Mouse (Mus musculus) heart, postnatal 0 days (tissue): ENCODE results near the gene Radil. TPM values are rescaled to one million over a fixed set of nuclear protein-coding genes. Genes with fewer than 3 reads are reported as not detected.

Source experiments
- ATAC-seq: fragments of 200-750 bp; cut with Nextera tagmentation; 2 replicates; pipeline ENCODE4 v1.8.0; 2017; ENCODE audit warnings: low read depth, moderate number of reproducible peaks, moderate library complexity; ENCODE audit not compliant: insufficient read depth
- DNase-seq: peaks from one replicate; pipeline ENCODE4 v3.0.0-alpha.2; 2016; ENCODE audit warnings: low spot score
- H3K27ac ChIP-seq: fragments of 300-500 bp; sonication (generic); 2 replicates; pipeline ENCODE4 v1.5.1; 2014; ENCODE audit warnings: low read depth, mild to moderate bottlenecking
- H3K27me3 ChIP-seq: fragments of 300-500 bp; sonication (generic); 2 replicates; pipeline ENCODE4 v1.6.1; 2014; ENCODE audit warnings: low read length, mixed read lengths; ENCODE audit not compliant: control insufficient read depth, insufficient read depth
- H3K36me3 ChIP-seq: fragments of 300-500 bp; sonication (generic); replicated peaks from 2 replicates; pipeline ENCODE4 v1.6.1; 2014; ENCODE audit warnings: low read length, mixed read lengths; ENCODE audit not compliant: control insufficient read depth, insufficient read depth
- H3K4me1 ChIP-seq: fragments of 300-500 bp; sonication (generic); 2 replicates; pipeline ENCODE4 v1.6.1; 2014; ENCODE audit warnings: antibody characterized with exemption; ENCODE audit not compliant: control insufficient read depth, insufficient read depth
- H3K4me2 ChIP-seq: fragments of 300-500 bp; sonication (generic); 2 replicates; pipeline ENCODE4 v1.6.1; 2014; ENCODE audit warnings: low read depth, mild to moderate bottlenecking, low read length, moderate library complexity
- H3K4me3 ChIP-seq: fragments of 300-500 bp; sonication (generic); 2 replicates; pipeline ENCODE4 v1.5.1; 2014; ENCODE audit warnings: low read depth, low read length
- H3K9ac ChIP-seq: fragments of 300-500 bp; sonication (generic); replicated peaks from 2 replicates; pipeline ENCODE4 v1.6.1; 2014; ENCODE audit warnings: low read depth, low read length, mixed read lengths
- H3K9me3 ChIP-seq: fragments of 300-500 bp; sonication (generic); replicated peaks from 2 replicates; pipeline ENCODE4 v1.6.1; 2016; ENCODE audit warnings: low read length; ENCODE audit not compliant: control insufficient read depth
- CTCF ChIP-seq: IDR thresholded peaks from 2 replicates; pipeline ENCODE4 v1.5.1; 2016; ENCODE audit warnings: antibody characterized with exemption, control low read depth, low read depth
- EP300 ChIP-seq: IDR thresholded peaks from 2 replicates; pipeline ENCODE4 v1.6.1; 2016; ENCODE audit warnings: antibody characterized with exemption, low read depth
- WGBS: fragments of 180-500 bp; shearing (Covaris S2); extraction: QIAGEN DNeasy Blood & Tissue Kit; methylation state at CpG from one replicate; pipeline ENCODE4 v1.1.7; 2014; 5-methylcytosine and 5-hydroxymethylcytosine counted together
- polyA plus RNA-seq: library from polyadenylated mRNA; unstranded; fragments of >200 nt; fragmentation: Nextera tagmentation; extraction: Ambion mirVana; gene quantifications from 2 replicates; pipeline ENCODE4 v1.2.1, GENCODE M21; 2015
- total RNA-seq: library from RNA; depleted of rRNA; stranded (reverse); fragments of >200 nt; gene quantifications from 2 replicates; pipeline ENCODE4 v1.2.3, GENCODE M21; 2014; ENCODE audit warnings: low replicate concordance

Gene Radil
- total and polyA plus RNA-seq, 2 experiments from 2014 or later = 2.9 to 4.3 TPM

- WGBS = 73% methylated on average over 10 of the region's 10 CpGs
- H3K4me2 ChIP-seq = no peak overlapping the region
- peaks cover 10% of the 10 kb centered on the region for H3K36me3 ChIP-seq
Observed at GRCm38 (mm10) chr5:142473696-142474095, 77.2 kb downstream of the Radil start.

GRCm38 (mm10) chr5:142469796-142470195 is 81.1 kb downstream of the Radil start:
- WGBS = 71% methylated on average over 11 of the region's 11 CpGs
- Histone ChIP-seq H3K36me3 (peaks cover 16% of the 10 kb centered on the region), H3K4me2 (no peak overlapping the region), H3K9me3 (no peaks in the 10 kb centered on the region), H3K27ac (peak overlapping the region; percentile 30; the same call in 1 of the 2 replicates), H3K27me3 (no peaks in the 10 kb centered on the region), H3K9ac (no peak overlapping the region), H3K4me1 (peaks cover 3% of the 10 kb centered on the region; the same call in 1 of the 2 replicates), H3K4me3 (no peak overlapping the region)
- no peak for DNase-seq
- TF ChIP-seq CTCF (no peak), EP300 (no peak)
- ATAC-seq = peak; percentile 54

More at GRCm38 (mm10) chr5:142473696-142474095, 77.2 kb downstream of the Radil start:
- DNase-seq = no peak
- ATAC-seq = no peak
- no peaks in the 10 kb centered on the region for H3K27me3 ChIP-seq
- no peaks in the 10 kb centered on the region for H3K9me3 ChIP-seq
- H3K9ac ChIP-seq = no peak overlapping the region
- no peak overlapping the region for H3K4me3 ChIP-seq
- no peaks in the 10 kb centered on the region for H3K4me1 ChIP-seq
- no peak overlapping the region for H3K27ac ChIP-seq
- TF ChIP-seq CTCF (no peak), EP300 (no peak)

- no peak for TF ChIP-seq EP300
- TF ChIP-seq CTCF = no peak
- H3K9ac ChIP-seq = no peak overlapping the region
- WGBS = 90% methylated on average over 13 of the region's 13 CpGs
- DNase-seq = no peak
- H3K27ac ChIP-seq = no peak overlapping the region
- no peaks in the 10 kb centered on the region for H3K27me3 ChIP-seq
- H3K4me3 ChIP-seq = no peak overlapping the region
- no peaks in the 10 kb centered on the region for H3K9me3 ChIP-seq
- H3K4me2 ChIP-seq = no peak overlapping the region
- peaks cover 12% of the 10 kb centered on the region; the same call in 1 of the 2 replicates for H3K36me3 ChIP-seq
- ATAC-seq = no peak
- H3K4me1 ChIP-seq = peaks cover 9% of the 10 kb centered on the region; the same call in 1 of the 2 replicates
Observed at GRCm38 (mm10) chr5:142468375-142468774, 82.5 kb downstream of the Radil start.

GRCm38 (mm10) chr5:142463461-142464454 is 87.1 kb downstream of the Radil start, which contains the start of gene Ap5z1:
Ap5z1 (plus strand) TSS chr5:142463944.
- ATAC-seq (peak; percentile 97), DNase-seq (peak; percentile 96)
- Histone ChIP-seq H3K4me1 (peaks cover 9% of the 10 kb centered on the region; the same call in 1 of the 2 replicates), H3K36me3 (peaks cover 9% of the 10 kb centered on the region; the same call in 1 of the 2 replicates), H3K4me2 (peak within 1 kb of the TSS; percentile 96), H3K9ac (peak within 1 kb of the TSS; percentile 73), H3K4me3 (peak within 1 kb of the TSS; percentile 85), H3K9me3 (no peaks in the 10 kb centered on the region), H3K27me3 (no peaks in the 10 kb centered on the region), H3K27ac (peak within 1 kb of the TSS; percentile 84)
- WGBS = 2% methylated on average over 60 of the region's 60 CpGs
- TF ChIP-seq EP300 (peak; percentile 52), CTCF (no peak)

GRCm38 (mm10) chr5:142463011-142463410 is 87.9 kb downstream of the Radil start:
- Histone ChIP-seq H3K9ac (no peak overlapping the region), H3K9me3 (no peaks in the 10 kb centered on the region), H3K27me3 (no peaks in the 10 kb centered on the region), H3K4me3 (0 out of 2 replicates have a peak overlapping the region, but pooled peaks have one; percentile 85), H3K36me3 (peaks cover 10% of the 10 kb centered on the region), H3K4me1 (peaks cover 9% of the 10 kb centered on the region; the same call in 1 of the 2 replicates), H3K4me2 (peak overlapping the region; percentile 96), H3K27ac (peak overlapping the region; percentile 84)
- WGBS = 79% methylated on average over 6 of the region's 6 CpGs
- DNase-seq = no peak
- ATAC-seq = no peak
- TF ChIP-seq EP300 = no peak
- no peak for TF ChIP-seq CTCF
